In genomic region chr7:142481186-142481567, GRCm38 (mm10) we compare ENCODE assay signal across 8 mouse cellular contexts. TPM values are rescaled to one million over a fixed set of nuclear protein-coding genes. Genes with fewer than 3 reads are reported as not detected.
DNase-seq lines count a peak whose midpoint lies in the region; ATAC-seq and TF ChIP-seq lines count a peak whose summit lies in the region.

No protein-coding gene starts in this region.

- H3K4me1 ChIP-seq in forebrain, embryonic 15.5 days: peaks cover 19% of the 10 kb centered on the region
- peaks cover 60% of the 10 kb centered on the region for H3K4me1 ChIP-seq in limb, embryonic 14.5 days (ENCODE audit: control insufficient read depth, insufficient read depth, low read length)
- peaks cover 17% of the 10 kb centered on the region for H3K4me1 ChIP-seq in midbrain, embryonic 15.5 days

- intact Hi-C loops in heart, postnatal 36 days (cut with DNase I): loop anchor here (1.0 kb wide), 1 partner anchor 99 kb away; no protein-coding TSS in a partner anchor

- no peaks in the 10 kb centered on the region for H3K36me3 ChIP-seq in forebrain, embryonic 15.5 days
- H3K36me3 ChIP-seq in limb, embryonic 14.5 days (ENCODE audit: control insufficient read depth, insufficient read depth, low read length): 0 out of 2 replicates have a peak, but pooled peaks cover 5% of the 10 kb centered on the region
- H3K36me3 ChIP-seq in midbrain, embryonic 15.5 days (replicated peaks): no peaks in the 10 kb centered on the region

- no peak for ATAC-seq in CD4-positive, CD25-positive, alpha-beta regulatory T cell, adult 4 months
- ATAC-seq in forebrain, embryonic 15.5 days (replicated peaks): no peak
- no peak for ATAC-seq in limb, embryonic 14.5 days (ENCODE audit: low FRiP score, low read depth)
- ATAC-seq in midbrain, embryonic 15.5 days (replicated peaks): no peak

- peak overlapping the region; percentile 30; the same call in 1 of the 2 replicates for H3K4me3 ChIP-seq in forebrain, embryonic 15.5 days
- no peak overlapping the region for H3K4me3 ChIP-seq in limb, embryonic 14.5 days (replicated peaks; ENCODE audit: low read length)
- H3K4me3 ChIP-seq in midbrain, embryonic 15.5 days: peak overlapping the region; percentile 19

- H3K9ac ChIP-seq in forebrain, embryonic 15.5 days (replicated peaks): peak overlapping the region; percentile 47
- H3K9ac ChIP-seq in limb, embryonic 14.5 days (ENCODE audit: low read depth, low read length, severe bottlenecking): peak overlapping the region; percentile 40
- peak overlapping the region; percentile 47; the same call in 1 of the 2 replicates for H3K9ac ChIP-seq in midbrain, embryonic 15.5 days

- H3K4me2 ChIP-seq in forebrain, embryonic 15.5 days (replicated peaks): peak overlapping the region; percentile 60
- H3K4me2 ChIP-seq in limb, embryonic 14.5 days (replicated peaks; ENCODE audit: low read depth, low read length, severe bottlenecking): peak overlapping the region; percentile 44
- H3K4me2 ChIP-seq in midbrain, embryonic 15.5 days: peak overlapping the region; percentile 52

- H3K27me3 ChIP-seq in forebrain, embryonic 15.5 days: no peaks in the 10 kb centered on the region
- no peaks in the 10 kb centered on the region for H3K27me3 ChIP-seq in limb, embryonic 14.5 days (ENCODE audit: control insufficient read depth, insufficient read depth, low read length)
- H3K27me3 ChIP-seq in midbrain, embryonic 15.5 days (replicated peaks): no peaks in the 10 kb centered on the region

- TF ChIP-seq POLR2A in limb, embryonic 14.5 days (IDR thresholded peaks at IDR 0.05; ENCODE audit: borderline replicate concordance, extremely low read depth, insufficient read depth, insufficient read length): no peak

- peak; percentile 44 for DNase-seq in CD4-positive, CD25-positive, alpha-beta regulatory T cell, adult 2 months (ENCODE audit: low read depth, low spot score)
- peak; percentile 70 for DNase-seq in adipocyte (ENCODE audit: low spot score)
- peak; percentile 76 to 78 for DNase-seq in heart, postnatal 36 days
- DNase-seq in limb, embryonic 14.5 days (ENCODE audit: low spot score): peak; percentile 66
- DNase-seq in right cerebral cortex, adult 18-20 months: no peak

- no peaks in the 10 kb centered on the region for H3K9me3 ChIP-seq in forebrain, embryonic 15.5 days
- no peaks in the 10 kb centered on the region for H3K9me3 ChIP-seq in limb, embryonic 14.5 days (ENCODE audit: control insufficient read depth, low read length)
- no peaks in the 10 kb centered on the region for H3K9me3 ChIP-seq in midbrain, embryonic 15.5 days

- WGBS in forebrain, embryonic 15.5 days: 15% methylated on average over 5 of the region's 5 CpGs
- WGBS in limb, embryonic 14.5 days: 6% methylated on average over 5 of the region's 5 CpGs
- WGBS in midbrain, embryonic 15.5 days: 4% methylated on average over 5 of the region's 5 CpGs

- H3K27ac ChIP-seq in forebrain, embryonic 15.5 days (replicated peaks): peak overlapping the region; percentile 80
- H3K27ac ChIP-seq in limb, embryonic 14.5 days (replicated peaks; ENCODE audit: low read depth, low read length): peak overlapping the region; percentile 98
- peak overlapping the region; percentile 42; the same call in 1 of the 2 replicates for H3K27ac ChIP-seq in midbrain, embryonic 15.5 days

RNA-seq across cellular contexts. Expression of gene Tnnt3, which starts 17.5 kb away (rescaled TPM):
- 1 to 10 TPM; 2.5 to 5.7 TPM for polyA plus RNA-seq in CD4-positive, CD25-positive, alpha-beta regulatory T cell, adult 4 months (2017; shearing (Covaris generic))
- 0.98 TPM in 1 of 2 replicates, not detected in the other for polyA plus RNA-seq in forebrain, embryonic 15.5 days (2015; fragmentation: Nextera tagmentation; extraction: Ambion mirVana)
- under 1 TPM; 0.61 to 0.68 TPM for total RNA-seq in heart, postnatal 36 days (2021)
- polyA plus RNA-seq in limb, embryonic 14.5 days (2012; rRNA removed): 42.5 and 114 TPM in 2 replicates
- polyA plus RNA-seq in limb, embryonic 14.5 days (2014; fragmentation: Nextera tagmentation; extraction: Ambion mirVana): 101 and 183 TPM in 2 replicates
- 1.6 TPM in 2 replicates for polyA plus RNA-seq in midbrain, embryonic 15.5 days (2015; fragmentation: Nextera tagmentation; extraction: Ambion mirVana)

RNA-seq across cellular contexts. Expression of gene Lsp1, which starts 20.6 kb away (rescaled TPM):
- polyA plus RNA-seq in CD4-positive, CD25-positive, alpha-beta regulatory T cell, adult 4 months (2017; shearing (Covaris generic)): 1,000 to 10,000 TPM; 1,098 to 1,582 TPM
- 3.6 and 4.2 TPM in 2 replicates for polyA plus RNA-seq in forebrain, embryonic 15.5 days (2015; fragmentation: Nextera tagmentation; extraction: Ambion mirVana)
- 10 to 100 TPM; 31.7 to 40.4 TPM for total RNA-seq in heart, postnatal 36 days (2021)
- polyA plus RNA-seq in limb, embryonic 14.5 days (2012; rRNA removed): 102 TPM in 2 replicates
- polyA plus RNA-seq in limb, embryonic 14.5 days (2014; fragmentation: Nextera tagmentation; extraction: Ambion mirVana): 45.8 and 48.0 TPM in 2 replicates
- 3.7 and 5.4 TPM in 2 replicates for polyA plus RNA-seq in midbrain, embryonic 15.5 days (2015; fragmentation: Nextera tagmentation; extraction: Ambion mirVana)

RNA-seq across cellular contexts. Expression of gene Tnni2, which starts 39.6 kb away (rescaled TPM):
- polyA plus RNA-seq in CD4-positive, CD25-positive, alpha-beta regulatory T cell, adult 4 months (2017; shearing (Covaris generic)): not detected
- 0.73 and 0.93 TPM in 2 replicates for polyA plus RNA-seq in forebrain, embryonic 15.5 days (2015; fragmentation: Nextera tagmentation; extraction: Ambion mirVana)
- 1 to 10 TPM; 1.6 to 3.4 TPM for total RNA-seq in heart, postnatal 36 days (2021)
- polyA plus RNA-seq in limb, embryonic 14.5 days (2012; rRNA removed): 60.8 and 156 TPM in 2 replicates
- polyA plus RNA-seq in limb, embryonic 14.5 days (2014; fragmentation: Nextera tagmentation; extraction: Ambion mirVana): 76.8 and 134 TPM in 2 replicates
- 0.25 and 0.74 TPM in 2 replicates for polyA plus RNA-seq in midbrain, embryonic 15.5 days (2015; fragmentation: Nextera tagmentation; extraction: Ambion mirVana)

RNA-seq across cellular contexts. Expression of gene Syt8, which starts 46.5 kb away (rescaled TPM):
- polyA plus RNA-seq in CD4-positive, CD25-positive, alpha-beta regulatory T cell, adult 4 months (2017; shearing (Covaris generic)): not detected
- polyA plus RNA-seq in forebrain, embryonic 15.5 days (2015; fragmentation: Nextera tagmentation; extraction: Ambion mirVana): not detected in 2 replicates
- not detected for total RNA-seq in heart, postnatal 36 days (2021)
- 4.9 and 7.3 TPM in 2 replicates for polyA plus RNA-seq in limb, embryonic 14.5 days (2012; rRNA removed)
- polyA plus RNA-seq in limb, embryonic 14.5 days (2014; fragmentation: Nextera tagmentation; extraction: Ambion mirVana): 1.5 and 2.0 TPM in 2 replicates
- polyA plus RNA-seq in midbrain, embryonic 15.5 days (2015; fragmentation: Nextera tagmentation; extraction: Ambion mirVana): not detected in 2 replicates

RNA-seq across cellular contexts. Expression of gene Mrpl23, which starts 51.3 kb away (rescaled TPM):
- polyA plus RNA-seq in CD4-positive, CD25-positive, alpha-beta regulatory T cell, adult 4 months (2017; shearing (Covaris generic)): 1 to 10 TPM; 2.6 to 3.0 TPM
- 20.1 and 22.4 TPM in 2 replicates for polyA plus RNA-seq in forebrain, embryonic 15.5 days (2015; fragmentation: Nextera tagmentation; extraction: Ambion mirVana)
- 10 to 100 TPM; 12.8 to 13.1 TPM for total RNA-seq in heart, postnatal 36 days (2021)
- polyA plus RNA-seq in limb, embryonic 14.5 days (2012; rRNA removed): 94.6 and 97.2 TPM in 2 replicates
- 30.0 and 40.8 TPM in 2 replicates for polyA plus RNA-seq in limb, embryonic 14.5 days (2014; fragmentation: Nextera tagmentation; extraction: Ambion mirVana)
- 22.4 and 24.0 TPM in 2 replicates for polyA plus RNA-seq in midbrain, embryonic 15.5 days (2015; fragmentation: Nextera tagmentation; extraction: Ambion mirVana)

Comparison
In these comparisons a context has a peak if more than half of its experiments do, and no peak if none do; other contexts are left out.
1. H3K27ac ChIP-seq: peak in every context shown above with its lines; median percentile 98 in limb, embryonic 14.5 days; 80 in forebrain, embryonic 15.5 days; 42 in midbrain, embryonic 15.5 days.
2. RNA of gene Tnnt3, which starts 17.5 kb away (polyA plus RNA-seq): 42.5 to 183 TPM in limb, embryonic 14.5 days; 2.5 to 5.7 TPM in CD4-positive, CD25-positive, alpha-beta regulatory T cell, adult 4 months, 1.6 TPM in midbrain, embryonic 15.5 days and 0.98 TPM in forebrain, embryonic 15.5 days; every median in the first group is over 4 times any median in the second.
3. RNA of gene Lsp1, which starts 20.6 kb away (polyA plus RNA-seq): 1,098 to 1,582 TPM in CD4-positive, CD25-positive, alpha-beta regulatory T cell, adult 4 months; 45.8 to 102 TPM in limb, embryonic 14.5 days, 3.6 to 4.2 TPM in forebrain, embryonic 15.5 days and 3.7 to 5.4 TPM in midbrain, embryonic 15.5 days; every median in the first group is over 10 times any median in the second.
4. RNA of gene Tnni2, which starts 39.6 kb away (polyA plus RNA-seq): 60.8 to 156 TPM in limb, embryonic 14.5 days; 0.73 to 0.93 TPM in forebrain, embryonic 15.5 days, not detected in CD4-positive, CD25-positive, alpha-beta regulatory T cell, adult 4 months and 0.25 to 0.74 TPM in midbrain, embryonic 15.5 days; every median in the first group is over 10 times any median in the second.
5. Peak in every context shown above with its lines, with median percentiles within 50 percentile points of each other: H3K4me2 ChIP-seq and H3K9ac ChIP-seq.